Mouse (Mus musculus): ENCODE results near the gene Mrgprb4.

The Mrgprb4 gene

DNA sequence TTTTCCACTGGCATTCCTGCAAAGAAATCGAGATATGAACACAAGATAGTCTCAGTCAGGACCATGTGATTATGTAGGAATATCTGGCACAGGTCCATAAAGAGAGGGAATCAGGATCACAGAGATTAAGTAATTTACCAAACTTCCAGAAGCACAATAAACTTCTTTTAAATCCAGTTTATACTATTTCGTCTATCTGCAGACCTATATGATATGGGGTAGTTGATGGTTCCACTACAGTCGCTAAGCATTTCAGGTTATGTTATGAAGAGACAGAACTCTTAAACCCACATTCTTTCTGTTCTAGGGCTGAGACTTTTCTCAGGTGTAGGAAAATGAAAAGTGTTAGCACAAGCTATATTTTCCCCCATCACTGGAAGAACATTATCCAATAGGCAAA lies at the start of gene Mrgprb4:
TSS of gene Mrgprb4 (minus strand) at position 101 of the 400 bp plus-strand sequence.
- no peak for DNase-seq (ENCODE audit: low spot score in 2 of 2)

GRCm38 (mm10) chr7:48226114-48226513 lies 27.0 kb upstream of the Mrgprb4 start:
- DNase-seq (ENCODE audit: low spot score in 2 of 2), result no peak

- no peak for DNase-seq (ENCODE audit: low spot score in 2 of 2)
Observed at GRCm38 (mm10) chr7:48225065-48225464, 26.0 kb upstream of the Mrgprb4 start.

GRCm38 (mm10) chr7:48168919-48169318 lies 30.2 kb downstream of the Mrgprb4 start, which contains the start of gene Mrgprb5:
Gene Mrgprb5, minus strand, starts transcription at chr7:48169019.
- no peak for DNase-seq (ENCODE audit: low spot score in 2 of 2)

- no peak for DNase-seq (ENCODE audit: low spot score in 2 of 2)
Observed at GRCm38 (mm10) chr7:48167471-48167870, 31.6 kb downstream of the Mrgprb4 start.

Data from left cerebral cortex, adult 9 months (tissue).